Mouse (Mus musculus) lung, postnatal 14 days (tissue): ENCODE measurements at regions not wholly inside any gene's neighbourhood (a gene's known extent, or its start where the extent isn't known, plus 50 kb on each side); places are given as distances from the start of the nearest gene placed in this dataset.

ENCODE experiments used
- DNase-seq: peaks from one replicate; pipeline ENCODE4 v3.0.0; 2021

GRCm38 (mm10) chr12:70769538-70770176 is 55.7 kb upstream of the Frmd6 start:
- DNase-seq, result no peak

- no peak for DNase-seq
These were observed 51.3 kb upstream of the Frmd6 start for GRCm38 (mm10) chr12:70774006-70774405.

DNA sequence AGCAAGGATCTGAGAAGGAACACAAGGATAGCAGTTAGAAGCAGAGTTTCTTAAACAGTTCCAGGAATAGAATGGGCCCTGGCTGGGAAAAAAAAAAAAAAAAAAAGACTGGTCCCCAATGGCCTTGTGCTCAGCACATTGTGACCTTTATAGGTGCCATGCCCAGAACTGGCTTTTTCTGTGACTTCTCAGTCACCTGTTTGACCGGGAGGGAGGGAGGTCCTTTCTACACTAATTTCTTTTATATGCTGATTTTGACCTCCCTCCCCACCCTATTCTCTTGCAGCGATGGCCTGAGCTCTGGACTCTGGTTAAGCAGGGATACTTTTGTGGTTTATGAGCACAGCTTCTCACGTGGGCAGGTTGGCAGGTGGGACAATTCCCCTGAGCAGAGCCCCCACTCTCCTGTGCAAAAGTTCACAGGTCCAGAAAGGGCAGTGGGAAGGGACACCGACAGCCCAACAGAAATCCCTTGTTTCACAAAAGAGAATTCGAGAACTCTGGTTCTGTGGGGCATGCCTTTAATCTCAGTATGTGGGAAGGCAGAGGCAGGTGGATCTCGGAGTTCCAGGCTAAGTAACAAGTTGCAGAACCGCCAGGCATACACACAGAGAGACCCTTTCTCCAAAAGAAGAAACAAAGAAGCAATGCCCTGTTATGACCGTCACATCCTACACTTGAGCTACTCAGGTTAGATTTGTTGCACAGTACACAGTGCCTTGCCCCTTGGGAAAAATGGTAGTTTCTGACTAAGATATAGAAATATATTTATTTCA is 50.3 kb upstream of the Frmd6 start:
- DNase-seq, result no peak
